Mouse (Mus musculus): Measurements from ENCODE around the gene Hras. TPM values are rescaled to one million over a fixed set of nuclear protein-coding genes. Genes with fewer than 3 reads are reported as not detected.

Hras gene
- total RNA-seq, 2 experiments from 2014 or later, result 256 to 304 TPM

- peak; percentile 68 to 74 for DNase-seq (ENCODE audit: low spot score in 2 of 2)
- intact Hi-C loops (cut with DNase I), result no loop called here
Measured at GRCm38 (mm10) chr7:141215101-141215879, 21.5 kb upstream of the Hras start, which contains the start of gene Rassf7. Gene Rassf7 (plus strand): TSS chr7:141215860.

- intact Hi-C loops (cut with DNase I), result no loop called here
- DNase-seq (ENCODE audit: low spot score in 2 of 2), result no peak
Measured at GRCm38 (mm10) chr7:141214310-141214709, 20.5 kb upstream of the Hras start.

- no peak for DNase-seq (ENCODE audit: low spot score in 2 of 2)
- intact Hi-C loops (cut with DNase I), result no loop called here
Measured at GRCm38 (mm10) chr7:141213605-141214235, 19.9 kb upstream of the Hras start, which contains the start of gene Lmntd2. Gene Lmntd2 (minus strand): TSS chr7:141214080.

GRCm38 (mm10) chr7:141213133-141213532 is 19.3 kb upstream of the Hras start:
- DNase-seq (ENCODE audit: low spot score in 2 of 2), result no peak
- intact Hi-C loops (cut with DNase I), result no loop called here

GRCm38 (mm10) chr7:141210606-141211131 is 16.9 kb upstream of the Hras start:
- intact Hi-C loops (cut with DNase I), result no loop called here
- no peak for DNase-seq (ENCODE audit: low spot score in 2 of 2)

- intact Hi-C loops (cut with DNase I), result no loop called here
- no peak for DNase-seq (ENCODE audit: low spot score in 2 of 2)
Measured at GRCm38 (mm10) chr7:141210137-141210536, 16.3 kb upstream of the Hras start.

GRCm38 (mm10) chr7:141209526-141209925 is 15.7 kb upstream of the Hras start:
- intact Hi-C loops (cut with DNase I), result no loop called here
- DNase-seq (ENCODE audit: low spot score in 2 of 2), result no peak

- intact Hi-C loops (cut with DNase I), result no loop called here
- DNase-seq (ENCODE audit: low spot score in 2 of 2), result no peak
Measured at GRCm38 (mm10) chr7:141206182-141206937, 12.6 kb upstream of the Hras start.

- DNase-seq (ENCODE audit: low spot score in 2 of 2), result no peak
- intact Hi-C loops (cut with DNase I), result no loop called here
Measured at GRCm38 (mm10) chr7:141205504-141205903, 11.7 kb upstream of the Hras start.

GRCm38 (mm10) chr7:141204546-141204945 is 10.7 kb upstream of the Hras start:
- intact Hi-C loops (cut with DNase I), result no loop called here

GRCm38 (mm10) chr7:141198121-141198520 is 4.3 kb upstream of the Hras start:
- DNase-seq (ENCODE audit: low spot score in 2 of 2), result no peak
- intact Hi-C loops (cut with DNase I), result no loop called here

More at GRCm38 (mm10) chr7:141204546-141204945, 10.7 kb upstream of the Hras start:
- no peak for DNase-seq (ENCODE audit: low spot score in 2 of 2)

GRCm38 (mm10) chr7:141196619-141197282 is 2.9 kb upstream of the Hras start:
- no peak for DNase-seq (ENCODE audit: low spot score in 2 of 2)
- intact Hi-C loops (cut with DNase I), result no loop called here

GRCm38 (mm10) chr7:141195754-141196153 is 1.9 kb upstream of the Hras start:
- DNase-seq (ENCODE audit: low spot score in 2 of 2), result no peak
- intact Hi-C loops (cut with DNase I), result no loop called here

- DNase-seq (ENCODE audit: low spot score in 2 of 2), result peak; percentile 79 to 84
- intact Hi-C loops (cut with DNase I), result no loop called here
Measured at GRCm38 (mm10) chr7:141194830-141195229, 1.0 kb upstream of the Hras start.

GRCm38 (mm10) chr7:141194409-141194808 is 604 bp upstream of the Hras start:
- intact Hi-C loops (cut with DNase I), result no loop called here
- peak in 1 of 2 experiments; percentile 25 for DNase-seq (ENCODE audit: low spot score in 2 of 2)

- DNase-seq (ENCODE audit: low spot score in 2 of 2), result peak in 1 of 2 experiments; percentile 45
- intact Hi-C loops (cut with DNase I), result no loop called here
Measured at GRCm38 (mm10) chr7:141193348-141193856, 403 bp downstream of the Hras start.

- intact Hi-C loops (cut with DNase I), result no loop called here
- no peak for DNase-seq (ENCODE audit: low spot score in 2 of 2)
Measured at GRCm38 (mm10) chr7:141192776-141193347, 943 bp downstream of the Hras start.

- intact Hi-C loops (cut with DNase I), result no loop called here
- DNase-seq (ENCODE audit: low spot score in 2 of 2), result no peak
Measured at GRCm38 (mm10) chr7:141191796-141192685, 1.8 kb downstream of the Hras start.
